Mouse (Mus musculus): ENCODE measurements around the gene Clcf1.

DNA sequence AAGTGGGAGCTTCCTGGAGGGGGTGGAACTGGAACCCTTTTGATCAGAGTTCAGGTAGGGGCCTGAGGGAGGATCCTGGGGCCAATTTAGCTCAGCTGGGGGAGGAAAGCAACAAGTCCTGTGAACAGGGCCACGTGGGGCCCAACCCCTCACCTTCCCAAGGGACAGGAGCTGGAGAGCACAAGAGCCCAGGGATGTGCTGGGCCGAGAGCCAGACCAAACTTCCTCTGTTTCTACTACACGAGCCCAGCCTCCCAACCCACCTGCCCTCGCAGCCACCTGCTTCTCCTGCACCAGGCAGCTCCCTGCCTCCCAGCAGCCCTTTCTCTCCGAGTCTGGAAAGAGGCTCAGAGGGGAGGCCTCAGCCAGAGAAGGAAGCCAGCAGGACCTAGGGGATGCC, 17.5 kb upstream of the Clcf1 start:
- TF ChIP-seq POLR2A (IDR thresholded peaks at IDR 0.05; ENCODE audit: insufficient read length, low read depth): no peak
- TF ChIP-seq E2F4 (IDR thresholded peaks at IDR 0.05; ENCODE audit: insufficient read depth): no peak
- TF ChIP-seq MAX (IDR thresholded peaks at IDR 0.05; ENCODE audit: low read depth): no peak
- TF ChIP-seq MYOD1 (IDR thresholded peaks at IDR 0.05; ENCODE audit: control insufficient read depth in 1 of 3, insufficient read length in 2 of 3, low read depth in 2 of 3): no peak
- no peak for TF ChIP-seq TCF12 (IDR thresholded peaks at IDR 0.05; ENCODE audit: insufficient read depth, poor library complexity, severe bottlenecking)
- TF ChIP-seq USF1 (IDR thresholded peaks at IDR 0.05; ENCODE audit: low read depth): no peak
- TF ChIP-seq CEBPB (IDR thresholded peaks at IDR 0.05; ENCODE audit: insufficient read depth, poor library complexity, severe bottlenecking): no peak
- no peak for TF ChIP-seq POLR2AphosphoS2 (IDR thresholded peaks at IDR 0.05; ENCODE audit: insufficient read length, low read depth)
- no peak for TF ChIP-seq MYOG (IDR thresholded peaks at IDR 0.05; ENCODE audit: control insufficient read depth in 1 of 3, insufficient read depth in 1 of 3, insufficient read length in 2 of 3, low read depth in 2 of 3)
- TF ChIP-seq TCF3 (IDR thresholded peaks at IDR 0.05; ENCODE audit: insufficient read length, low read depth): no peak
- no peak for TF ChIP-seq REST (IDR thresholded peaks at IDR 0.05; ENCODE audit: insufficient read depth, insufficient read length)
- TF ChIP-seq SRF (IDR thresholded peaks at IDR 0.05; ENCODE audit: control insufficient read depth, insufficient read length, low read depth): no peak

Measured in myocyte (in vitro differentiated cells).